Mouse (Mus musculus): ENCODE data around the gene Prr11.

DNA sequence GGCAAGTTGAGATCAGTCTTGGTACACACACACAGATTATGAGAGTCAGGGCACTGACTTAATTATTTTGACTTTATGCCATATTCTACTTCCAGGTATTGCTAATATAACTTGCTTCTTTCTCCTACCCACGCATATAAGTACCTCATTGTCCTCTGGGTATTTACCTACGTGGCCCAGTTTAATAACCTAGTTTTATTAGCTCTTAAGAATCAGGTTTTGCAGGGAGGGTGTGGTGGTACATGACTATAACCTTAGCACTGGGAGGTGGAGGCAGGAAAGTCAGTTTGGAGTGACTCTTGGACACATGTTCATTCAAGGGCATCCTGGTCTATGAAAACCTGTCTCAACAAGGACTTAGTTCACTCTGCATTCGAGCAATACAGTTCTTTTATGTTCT, 46.4 kb downstream of the Prr11 start:
- TF ChIP-seq CTCF (conservative IDR thresholded peaks at IDR 0.05 in 1 of 2, IDR thresholded peaks at IDR 0.05 in 1 of 2; ENCODE audit: low read depth in 2 of 2, low read length in 2 of 2) (no peak), TCF12 (IDR thresholded peaks at IDR 0.05; ENCODE audit: low read depth, low read length) (no peak), USF1 (IDR thresholded peaks at IDR 0.05; ENCODE audit: low read depth, low read length) (no peak), E2F4 (IDR thresholded peaks at IDR 0.05; ENCODE audit: insufficient replicate concordance, low read depth, low read length) (no peak), MAX (IDR thresholded peaks at IDR 0.05; ENCODE audit: low read length) (no peak), HCFC1 (IDR thresholded peaks at IDR 0.05; ENCODE audit: low read depth, low read length) (no peak), POLR2AphosphoS2 (IDR thresholded peaks at IDR 0.05; ENCODE audit: low read depth, low read length) (no peak), POLR2A (IDR thresholded peaks at IDR 0.05; ENCODE audit: low read depth, low read length) (no peak), ZC3H11A (IDR thresholded peaks at IDR 0.05; ENCODE audit: low read depth, low read length) (no peak), TBP (conservative IDR thresholded peaks at IDR 0.05; ENCODE audit: low read depth, low read length) (no peak)

Measured in CH12.LX (cell line).